Mouse (Mus musculus) heart, adult 2 months (tissue): Measurements from ENCODE around the gene Elavl1.

Source experiments
- CTCF ChIP-seq: fragments of 200-600 bp; IDR thresholded peaks from 2 replicates; pipeline ENCODE4 v1.8.1; 2022; ENCODE audit warnings: antibody characterized with exemption, mild to moderate bottlenecking, moderate library complexity
- POLR2A ChIP-seq: fragments of 200-500 bp; IDR thresholded peaks from 2 replicates; pipeline ENCODE4 v1.6.1; 2011; ENCODE audit warnings: mild to moderate bottlenecking, low read depth, low read length, control low read depth; ENCODE audit not compliant: insufficient read depth

DNA sequence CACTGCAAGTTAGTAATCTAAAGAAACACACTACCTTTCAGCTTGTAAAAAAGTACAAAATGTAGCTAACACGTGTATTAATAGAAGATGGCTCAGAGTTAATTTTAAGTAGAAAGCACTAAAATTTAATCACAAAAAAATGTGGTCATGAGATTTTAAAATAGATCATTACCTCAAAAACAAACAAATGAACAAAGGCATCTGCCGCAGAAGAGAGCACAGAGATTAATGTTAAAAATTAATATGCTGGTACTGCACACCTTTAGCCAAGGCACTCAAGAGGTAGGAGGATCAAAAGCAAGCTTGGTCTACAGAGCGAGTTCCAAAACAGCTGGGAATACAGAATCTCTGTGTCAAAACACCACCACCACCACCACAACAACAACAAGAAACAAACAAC is 10.4 kb downstream of the Elavl1 start:
- TF ChIP-seq POLR2A = no peak
- TF ChIP-seq CTCF = no peak
